In the genomic region with DNA sequence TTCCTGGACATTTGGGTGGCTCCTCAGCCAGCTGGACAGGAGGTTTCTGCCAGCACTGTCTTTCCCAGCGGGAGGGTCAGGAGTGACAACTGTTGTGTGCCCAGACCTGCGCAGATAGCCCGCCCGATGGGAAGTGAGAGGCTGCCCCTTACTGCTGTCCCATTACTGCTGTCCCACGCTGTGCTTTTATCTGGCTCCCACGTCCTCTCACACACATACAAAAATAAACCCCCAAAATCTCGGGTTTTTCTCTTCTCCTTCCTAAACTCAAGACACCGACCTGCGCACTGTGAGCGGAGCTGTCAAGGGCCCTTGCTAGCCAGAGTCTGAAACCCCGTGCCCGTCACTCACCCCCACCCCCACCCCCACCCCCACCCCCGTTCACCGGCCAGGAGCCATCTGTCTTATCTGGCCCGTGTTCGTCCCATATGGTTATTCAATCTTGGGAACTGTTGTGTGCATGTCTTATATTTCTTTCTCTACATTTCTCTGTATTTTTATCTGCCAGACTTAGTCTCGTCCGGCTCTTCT, we compare ENCODE assay signal across 10 mouse cellular contexts.
A peak's percentile ranks its signal among the peaks of the same experiment; 100 is the strongest.
DNase-seq lines count a peak whose midpoint lies in the region; ATAC-seq and TF ChIP-seq lines count a peak whose summit lies in the region.
"Had no signal": no experiment of that assay in that cellular context is flagged by ENCODE, and none has a peak within 500 bp of the region (broad histone marks: within the 10 kb centered on the region; RNA-seq: fewer than 3 reads in every experiment).

No protein-coding gene starts in this region.

- TF ChIP-seq CTCF in thymus, adult 2 months (IDR thresholded peaks at IDR 0.05; ENCODE audit: borderline replicate concordance, control insufficient read depth, extremely low read depth, insufficient read depth, low read length, poor library complexity): no peak

- H3K4me1 ChIP-seq in heart, embryonic 11.5 days (ENCODE audit: control insufficient read depth, insufficient read depth, low read length): no peaks in the 10 kb centered on the region
- peaks cover 6 to 8% of the 10 kb centered on the region in 2 experiments; a peak in 3 of 4 replicates for H3K4me1 ChIP-seq in heart, embryonic 14.5 days (ENCODE audit: control insufficient read depth in 2 of 2, insufficient read depth in 2 of 2, low read length in 2 of 2)
- H3K4me1 ChIP-seq in thymus, adult 2 months (replicated peaks; ENCODE audit: control insufficient read depth, insufficient read depth, low read length): no peaks in the 10 kb centered on the region

- H3K4me3 ChIP-seq in heart, embryonic 11.5 days (ENCODE audit: low read depth, low read length): no peak overlapping the region
- H3K4me3 ChIP-seq in heart, embryonic 14.5 days (ENCODE audit: control insufficient read depth in 1 of 2, insufficient read depth in 1 of 2, low read depth in 1 of 2, low read length in 2 of 2): peak overlapping the region in 1 of 2 experiments; percentile 17; a peak in 2 of 4 replicates
- no peak overlapping the region for H3K4me3 ChIP-seq in thymus, adult 2 months (ENCODE audit: control insufficient read depth, insufficient read depth, low read length)
- H3K4me3 ChIP-seq: megakaryocyte, embryonic 14.5 days had no signal

- H3K9me3 ChIP-seq in heart, embryonic 11.5 days (replicated peaks; ENCODE audit: control insufficient read depth, low read length): no peaks in the 10 kb centered on the region
- no peaks in the 10 kb centered on the region for H3K9me3 ChIP-seq in heart, embryonic 14.5 days (ENCODE audit: control insufficient read depth, low read length)
- H3K9me3 ChIP-seq: G1E; megakaryocyte, embryonic 14.5 days had no signal

- H3K4me2 ChIP-seq in heart, embryonic 11.5 days: peak overlapping the region; percentile 44
- peak overlapping the region; percentile 58 for H3K4me2 ChIP-seq in heart, embryonic 14.5 days (ENCODE audit: low read length)

- 0 out of 2 replicates have a peak overlapping the region, but pooled peaks have one; percentile 28 for H3K9ac ChIP-seq in heart, embryonic 11.5 days (ENCODE audit: low read depth, low read length)
- 0 out of 2 replicates have a peak overlapping the region, but pooled peaks have one; percentile 16 for H3K9ac ChIP-seq in heart, embryonic 14.5 days (ENCODE audit: low read length)

- H3K36me3 ChIP-seq in heart, embryonic 11.5 days (ENCODE audit: control insufficient read depth, insufficient read depth, low read length): no peaks in the 10 kb centered on the region
- H3K36me3 ChIP-seq in heart, embryonic 14.5 days (ENCODE audit: control insufficient read depth, insufficient read depth, low read length): no peaks in the 10 kb centered on the region
- no peaks in the 10 kb centered on the region for H3K36me3 ChIP-seq in thymus, adult 2 months (ENCODE audit: control insufficient read depth, insufficient read depth, low read length)
- H3K36me3 ChIP-seq: G1E had no signal

- no peak; the same call in 1 of the 2 replicates for ATAC-seq in heart, embryonic 11.5 days (replicated peaks; ENCODE audit: insufficient number of reproducible peaks, low FRiP score, low TSS enrichment)
- no peak for ATAC-seq in heart, embryonic 14.5 days (ENCODE audit: insufficient number of reproducible peaks, insufficient read depth, low FRiP score, low read depth)

- no peak overlapping the region for H3K27ac ChIP-seq in heart, embryonic 11.5 days (ENCODE audit: low read depth, low read length)
- no peak overlapping the region for H3K27ac ChIP-seq in heart, embryonic 14.5 days (replicated peaks in 1 of 2; ENCODE audit: control insufficient read depth in 1 of 2, insufficient read depth in 1 of 2, low read depth in 2 of 2, low read length in 2 of 2)
- H3K27ac ChIP-seq in thymus, adult 2 months (ENCODE audit: control insufficient read depth, insufficient read depth, low read length): no peak overlapping the region

- H3K27me3 ChIP-seq in heart, embryonic 11.5 days (ENCODE audit: control insufficient read depth, insufficient read depth, low read length): no peaks in the 10 kb centered on the region
- peaks cover 17% of the 10 kb centered on the region for H3K27me3 ChIP-seq in heart, embryonic 14.5 days (ENCODE audit: control insufficient read depth, insufficient read depth, low read length)
- H3K27me3 ChIP-seq in thymus, adult 2 months (ENCODE audit: control insufficient read depth, insufficient read depth, low read length): no peaks in the 10 kb centered on the region

- no peak for DNase-seq in heart, adult 8-10 months (ENCODE audit: low spot score)
- peak; percentile 49 for DNase-seq in right cerebral cortex, adult 18-20 months
- no peak for DNase-seq in right cerebral cortex, postnatal 4 days
- DNase-seq in thymus, postnatal 14 days: no peak
- DNase-seq in thymus, adult 2 months: no peak
- no peak for DNase-seq in embryo, embryonic 10.5 days (ENCODE audit: low spot score)

- no peak for TF ChIP-seq POLR2A in thymus, adult 2 months (IDR thresholded peaks at IDR 0.05; ENCODE audit: control insufficient read depth, extremely low read depth, insufficient read depth, low read length, poor library complexity)

- WGBS in heart, embryonic 11.5 days (ENCODE audit: insufficient replicate concordance): 47% methylated on average over 18 of the region's 18 CpGs
- 48% methylated on average over 18 of the region's 18 CpGs for WGBS in heart, embryonic 14.5 days
- 68% methylated on average over 18 of the region's 18 CpGs for WGBS in thymus, adult 2 months
